Mouse (Mus musculus): ENCODE measurements around the gene Mmp24. TPM values are rescaled to one million over a fixed set of nuclear protein-coding genes. Genes with fewer than 3 reads are reported as not detected.
A peak's percentile ranks its signal among the peaks of the same experiment; 100 is the strongest.

Gene Mmp24
- polyA plus RNA-seq, 1 experiment: 0.16 TPM

- Histone ChIP-seq H3K27ac (ENCODE audit: insufficient read depth, low read length) (no peak overlapping the region), H3K4me1 (ENCODE audit: control insufficient read depth, insufficient read depth, low read length) (no peaks in the 10 kb centered on the region), H3K4me3 (ENCODE audit: insufficient read depth, low read length) (no peak overlapping the region)
- no peak for TF ChIP-seq CTCF (IDR thresholded peaks at IDR 0.05; ENCODE audit: borderline replicate concordance, insufficient read depth, low read length)
- no peak for TF ChIP-seq POLR2A (IDR thresholded peaks at IDR 0.05; ENCODE audit: low read depth, low read length)
Measured at GRCm38 (mm10) chr2:155787949-155788931, 13.1 kb downstream of the Mmp24 start.

DNA sequence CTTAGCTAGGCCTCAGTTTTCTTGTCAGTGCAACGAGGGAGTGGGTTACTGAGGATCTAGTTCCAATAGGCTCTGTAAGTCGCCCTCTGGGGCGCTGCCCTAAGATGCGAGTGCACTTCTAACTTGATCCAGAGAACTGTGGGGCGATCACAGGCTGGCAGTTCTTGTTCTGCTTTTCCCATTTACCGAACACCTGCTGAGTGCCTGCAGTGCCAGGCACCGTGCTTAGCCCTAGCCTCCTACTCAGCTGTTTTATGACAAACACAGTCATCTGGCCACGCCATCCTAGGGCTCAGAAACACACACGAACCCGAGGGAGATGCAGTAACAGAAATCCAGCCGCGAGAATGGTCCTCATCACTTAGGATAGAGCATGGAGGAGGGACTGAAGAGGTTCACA is 17.8 kb downstream of the Mmp24 start:
- H3K4me1 ChIP-seq (ENCODE audit: control insufficient read depth, insufficient read depth, low read length): no peaks in the 10 kb centered on the region
- H3K27ac ChIP-seq (ENCODE audit: insufficient read depth, low read length): no peak overlapping the region
- no peak overlapping the region for H3K4me3 ChIP-seq (ENCODE audit: insufficient read depth, low read length)
- TF ChIP-seq POLR2A (IDR thresholded peaks at IDR 0.05; ENCODE audit: low read depth, low read length) (no peak), CTCF (IDR thresholded peaks at IDR 0.05; ENCODE audit: borderline replicate concordance, insufficient read depth, low read length) (no peak)

GRCm38 (mm10) chr2:155794674-155795445 is 19.7 kb downstream of the Mmp24 start:
- Histone ChIP-seq H3K4me3 (ENCODE audit: insufficient read depth, low read length) (no peak overlapping the region), H3K27ac (ENCODE audit: insufficient read depth, low read length) (no peak overlapping the region), H3K4me1 (ENCODE audit: control insufficient read depth, insufficient read depth, low read length) (no peaks in the 10 kb centered on the region)
- TF ChIP-seq CTCF (IDR thresholded peaks at IDR 0.05; ENCODE audit: borderline replicate concordance, insufficient read depth, low read length) (no peak), POLR2A (IDR thresholded peaks at IDR 0.05; ENCODE audit: low read depth, low read length) (no peak)

DNA sequence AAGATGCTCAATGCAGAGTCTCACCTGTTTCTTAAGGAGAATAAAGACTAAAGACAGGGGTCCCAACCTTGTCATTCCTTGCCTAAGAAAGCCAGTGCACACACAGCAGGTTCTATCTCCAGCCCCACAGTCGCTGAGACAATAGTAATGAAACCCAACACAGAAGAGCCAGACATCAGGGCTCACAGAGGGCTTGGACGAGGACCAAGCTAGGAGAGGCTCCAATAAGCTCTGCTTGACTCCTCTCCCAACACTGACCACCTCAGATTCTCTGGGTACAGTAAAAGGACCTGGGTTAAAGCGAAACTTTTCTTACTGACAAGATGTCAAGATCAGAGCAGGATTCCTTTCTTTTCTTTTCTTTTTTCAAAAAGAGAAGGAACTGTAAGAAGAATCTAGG is 23.5 kb downstream of the Mmp24 start:
- TF ChIP-seq POLR2A (IDR thresholded peaks at IDR 0.05; ENCODE audit: low read depth, low read length): no peak
- TF ChIP-seq CTCF (IDR thresholded peaks at IDR 0.05; ENCODE audit: borderline replicate concordance, insufficient read depth, low read length): no peak
- H3K4me3 ChIP-seq (ENCODE audit: insufficient read depth, low read length): no peak overlapping the region
- H3K4me1 ChIP-seq (ENCODE audit: control insufficient read depth, insufficient read depth, low read length): no peaks in the 10 kb centered on the region
- H3K27ac ChIP-seq (ENCODE audit: insufficient read depth, low read length): no peak overlapping the region

DNA sequence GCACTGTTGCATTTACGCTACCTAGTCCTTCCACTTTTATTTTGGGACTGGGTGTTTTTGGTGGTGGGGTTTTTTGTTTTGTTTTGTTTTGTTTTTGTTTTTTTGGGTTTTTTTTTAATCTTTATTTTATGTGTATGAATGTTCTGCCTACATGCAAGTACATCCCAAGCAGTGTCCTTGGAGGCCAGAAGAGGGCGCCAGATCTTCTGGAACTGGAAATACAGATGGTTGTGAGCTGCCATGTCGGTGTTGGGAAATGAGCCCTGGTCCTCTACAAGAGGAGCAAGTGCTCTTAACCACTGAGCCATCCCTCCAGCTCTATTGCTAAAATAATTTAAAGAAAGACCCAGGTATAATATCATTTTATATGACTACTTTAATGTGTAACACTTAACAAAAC is 27.6 kb downstream of the Mmp24 start:
- TF ChIP-seq CTCF (IDR thresholded peaks at IDR 0.05; ENCODE audit: borderline replicate concordance, insufficient read depth, low read length) (0 out of 2 replicates have a peak, but pooled peaks have one; percentile 11), POLR2A (IDR thresholded peaks at IDR 0.05; ENCODE audit: low read depth, low read length) (no peak)
- Histone ChIP-seq H3K4me3 (ENCODE audit: insufficient read depth, low read length) (no peak overlapping the region), H3K27ac (ENCODE audit: insufficient read depth, low read length) (no peak overlapping the region), H3K4me1 (ENCODE audit: control insufficient read depth, insufficient read depth, low read length) (no peaks in the 10 kb centered on the region)

- TF ChIP-seq POLR2A (IDR thresholded peaks at IDR 0.05; ENCODE audit: low read depth, low read length) (no peak), CTCF (IDR thresholded peaks at IDR 0.05; ENCODE audit: borderline replicate concordance, insufficient read depth, low read length) (no peak)
- Histone ChIP-seq H3K27ac (ENCODE audit: insufficient read depth, low read length) (no peak overlapping the region), H3K4me1 (ENCODE audit: control insufficient read depth, insufficient read depth, low read length) (no peaks in the 10 kb centered on the region), H3K4me3 (ENCODE audit: insufficient read depth, low read length) (no peak overlapping the region)
Measured at GRCm38 (mm10) chr2:155804053-155804452, 28.9 kb downstream of the Mmp24 start.

GRCm38 (mm10) chr2:155805231-155805924 is 30.2 kb downstream of the Mmp24 start:
- no peak for TF ChIP-seq POLR2A (IDR thresholded peaks at IDR 0.05; ENCODE audit: low read depth, low read length)
- TF ChIP-seq CTCF (IDR thresholded peaks at IDR 0.05; ENCODE audit: borderline replicate concordance, insufficient read depth, low read length): no peak
- Histone ChIP-seq H3K4me3 (ENCODE audit: insufficient read depth, low read length) (no peak overlapping the region), H3K4me1 (ENCODE audit: control insufficient read depth, insufficient read depth, low read length) (peaks cover 5% of the 10 kb centered on the region), H3K27ac (ENCODE audit: insufficient read depth, low read length) (no peak overlapping the region)

DNA sequence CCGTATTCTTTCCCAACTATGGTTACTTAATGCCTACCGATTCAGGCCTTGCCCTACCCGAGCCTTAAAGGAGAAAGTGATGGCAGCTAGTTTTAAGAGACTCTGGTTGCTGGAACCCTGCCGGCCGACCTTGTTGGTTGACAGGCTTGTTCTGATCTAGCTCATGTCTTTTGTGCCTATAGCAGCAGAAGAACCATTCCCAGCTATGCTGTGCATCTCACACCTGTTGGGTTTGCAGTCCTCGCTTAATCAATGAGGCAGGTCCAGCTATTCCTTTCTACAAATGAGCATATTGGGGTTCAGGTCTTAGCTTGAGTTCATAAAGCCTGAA is 30.7 kb downstream of the Mmp24 start:
- H3K4me1 ChIP-seq (ENCODE audit: control insufficient read depth, insufficient read depth, low read length): peaks cover 5% of the 10 kb centered on the region
- TF ChIP-seq POLR2A (IDR thresholded peaks at IDR 0.05; ENCODE audit: low read depth, low read length) (no peak), CTCF (IDR thresholded peaks at IDR 0.05; ENCODE audit: borderline replicate concordance, insufficient read depth, low read length) (no peak)

GRCm38 (mm10) chr2:155806548-155806947 is 31.4 kb downstream of the Mmp24 start:
- no peak overlapping the region for H3K4me3 ChIP-seq (ENCODE audit: insufficient read depth, low read length)
- peaks cover 5% of the 10 kb centered on the region for H3K4me1 ChIP-seq (ENCODE audit: control insufficient read depth, insufficient read depth, low read length)
- H3K27ac ChIP-seq (ENCODE audit: insufficient read depth, low read length): no peak overlapping the region
- TF ChIP-seq POLR2A (IDR thresholded peaks at IDR 0.05; ENCODE audit: low read depth, low read length) (no peak), CTCF (IDR thresholded peaks at IDR 0.05; ENCODE audit: borderline replicate concordance, insufficient read depth, low read length) (no peak)

More for the DNA sequence above, 30.7 kb downstream of the Mmp24 start:
- H3K27ac ChIP-seq (ENCODE audit: insufficient read depth, low read length): no peak overlapping the region
- H3K4me3 ChIP-seq (ENCODE audit: insufficient read depth, low read length): no peak overlapping the region
